ENCODE assay signal across 24 mouse cellular contexts in genomic region chr4:138292028-138292427, GRCm38 (mm10). TPM values are rescaled to one million over a fixed set of nuclear protein-coding genes. Genes with fewer than 3 reads are reported as not detected.
DNase-seq lines count a peak whose midpoint lies in the region; ATAC-seq and TF ChIP-seq lines count a peak whose summit lies in the region.
"Had no signal": no experiment of that assay in that cellular context is flagged by ENCODE, and none has a peak within 500 bp of the region (broad histone marks: within the 10 kb centered on the region; RNA-seq: fewer than 3 reads in every experiment).

No protein-coding gene starts in this region.

- no peaks in the 10 kb centered on the region for H3K36me3 ChIP-seq in heart, embryonic 13.5 days
- H3K36me3 ChIP-seq in heart, adult 2 months (ENCODE audit: control insufficient read depth, insufficient read depth, low read length), result no peaks in the 10 kb centered on the region
- no peaks in the 10 kb centered on the region for H3K36me3 ChIP-seq in kidney, embryonic 14.5 days (ENCODE audit: control insufficient read depth, insufficient read depth, low read length)
- no peaks in the 10 kb centered on the region for H3K36me3 ChIP-seq in neural tube, embryonic 15.5 days
- H3K36me3 ChIP-seq: forebrain, embryonic 10.5 days; G1E; heart, embryonic 12.5 days had no signal

- no peak for TF ChIP-seq EP300 in heart, adult 2 months (IDR thresholded peaks at IDR 0.05; ENCODE audit: insufficient read depth, low read depth, low read length)

- no peak overlapping the region for H3K4me3 ChIP-seq in heart, embryonic 13.5 days
- no peak overlapping the region for H3K4me3 ChIP-seq in heart, adult 2 months
- H3K4me3 ChIP-seq in kidney, embryonic 14.5 days (ENCODE audit: low read length), result no peak overlapping the region
- H3K4me3 ChIP-seq in neural tube, embryonic 15.5 days (replicated peaks), result no peak overlapping the region
- H3K4me3 ChIP-seq: forebrain, embryonic 10.5 days; forebrain, embryonic 13.5 days; heart, embryonic 12.5 days had no signal

- no peak overlapping the region for H3K9ac ChIP-seq in heart, embryonic 13.5 days
- H3K9ac ChIP-seq in heart, adult 2 months (ENCODE audit: low read depth, low read length), result no peak overlapping the region
- H3K9ac ChIP-seq in kidney, embryonic 14.5 days (ENCODE audit: low read depth, low read length), result no peak overlapping the region
- no peak overlapping the region for H3K9ac ChIP-seq in neural tube, embryonic 15.5 days (replicated peaks)
- H3K9ac ChIP-seq: forebrain, embryonic 13.5 days; heart, embryonic 12.5 days had no signal

- TF ChIP-seq CTCF in heart, adult 2 months (IDR thresholded peaks at IDR 0.05), result no peak

- no peak overlapping the region for H3K4me2 ChIP-seq in heart, embryonic 13.5 days
- H3K4me2 ChIP-seq in kidney, embryonic 14.5 days (replicated peaks; ENCODE audit: low read depth, low read length), result no peak overlapping the region
- H3K4me2 ChIP-seq in neural tube, embryonic 15.5 days, result no peak overlapping the region
- H3K4me2 ChIP-seq: forebrain, embryonic 13.5 days; heart, embryonic 12.5 days had no signal

- peaks cover 26% of the 10 kb centered on the region for H3K27me3 ChIP-seq in heart, embryonic 13.5 days (replicated peaks)
- H3K27me3 ChIP-seq in heart, adult 2 months (ENCODE audit: control insufficient read depth, insufficient read depth, low read length), result no peaks in the 10 kb centered on the region
- H3K27me3 ChIP-seq in kidney, embryonic 14.5 days (ENCODE audit: control insufficient read depth, insufficient read depth, low read length), result no peaks in the 10 kb centered on the region
- no peaks in the 10 kb centered on the region for H3K27me3 ChIP-seq in neural tube, embryonic 15.5 days (replicated peaks)
- H3K27me3 ChIP-seq: Patski had no signal

- H3K4me1 ChIP-seq in heart, embryonic 13.5 days, result no peaks in the 10 kb centered on the region
- H3K4me1 ChIP-seq in heart, adult 2 months (ENCODE audit: control insufficient read depth, insufficient read depth, low read length), result no peaks in the 10 kb centered on the region
- no peaks in the 10 kb centered on the region for H3K4me1 ChIP-seq in kidney, embryonic 14.5 days (ENCODE audit: control insufficient read depth, insufficient read depth, low read length)
- H3K4me1 ChIP-seq in neural tube, embryonic 15.5 days, result peaks cover 11% of the 10 kb centered on the region
- H3K4me1 ChIP-seq: forebrain, embryonic 10.5 days; forebrain, embryonic 13.5 days; heart, embryonic 12.5 days had no signal

- H3K27ac ChIP-seq in heart, embryonic 13.5 days (replicated peaks), result 0 out of 2 replicates have a peak overlapping the region, but pooled peaks have one; percentile 28
- H3K27ac ChIP-seq in heart, adult 2 months, result no peak overlapping the region
- 0 out of 2 replicates have a peak overlapping the region, but pooled peaks have one; percentile 18 for H3K27ac ChIP-seq in kidney, embryonic 14.5 days (ENCODE audit: low read depth, low read length)
- H3K27ac ChIP-seq in neural tube, embryonic 15.5 days (replicated peaks), result peak overlapping the region; percentile 45; the same call in 1 of the 2 replicates
- H3K27ac ChIP-seq: forebrain, embryonic 10.5 days; forebrain, embryonic 13.5 days had no signal

- intact Hi-C loops in heart, adult 2 months (cut with DNase I), result no loop called here

- H3K79me2 ChIP-seq in heart, adult 2 months (replicated peaks; ENCODE audit: control insufficient read depth, insufficient read depth, low read length), result no peaks in the 10 kb centered on the region

- no peak for ATAC-seq in heart, embryonic 13.5 days (ENCODE audit: extremely low read depth, insufficient number of reproducible peaks, low FRiP score, low TSS enrichment)
- ATAC-seq in kidney, embryonic 14.5 days (ENCODE audit: low FRiP score, low TSS enrichment), result no peak
- no peak for ATAC-seq in neural tube, embryonic 15.5 days (ENCODE audit: low FRiP score)
- ATAC-seq: forebrain, embryonic 13.5 days; forebrain, embryonic 16.5 days; hindbrain, embryonic 16.5 days; Patski had no signal

- whole genome bisulfite sequencing in heart, embryonic 13.5 days, result 84% methylated on average over 13 of the region's 13 CpGs
- 78% methylated on average over 13 of the region's 13 CpGs for WGBS in heart, adult 2 months
- WGBS in kidney, embryonic 14.5 days, result 85% methylated on average over 13 of the region's 13 CpGs
- 91% methylated on average over 13 of the region's 13 CpGs for WGBS in neural tube, embryonic 15.5 days

- no peak for TF ChIP-seq POLR2A in heart, adult 2 months (IDR thresholded peaks at IDR 0.05; ENCODE audit: insufficient read depth, low read depth, low read length)

- H3K9me3 ChIP-seq in heart, embryonic 13.5 days, result no peaks in the 10 kb centered on the region
- no peaks in the 10 kb centered on the region for H3K9me3 ChIP-seq in kidney, embryonic 14.5 days (ENCODE audit: control insufficient read depth, low read length)
- H3K9me3 ChIP-seq in neural tube, embryonic 15.5 days (replicated peaks), result no peaks in the 10 kb centered on the region
- H3K9me3 ChIP-seq: forebrain, embryonic 10.5 days; forebrain, embryonic 13.5 days; G1E had no signal

- DNase-seq in heart, adult 2 months, result no peak
- DNase-seq in kidney, adult 8-10 months, result no peak
- DNase-seq in neural tube, embryonic 10.5 days (ENCODE audit: extremely low spot score, low spot score), result no peak
- DNase-seq in lung, postnatal 25 days (ENCODE audit: low spot score), result no peak
- DNase-seq: adrenal gland, postnatal 10 days; adrenal gland, postnatal 36 days; B cell, adult 2 months; cerebellum, adult 18-20 months; cerebellum, adult 9-10 months; cerebellum, postnatal 14 days; gastrocnemius, postnatal 10 days; gastrocnemius, postnatal 36 days; heart, postnatal 14 days had no signal

RNA-seq across cellular contexts. Expression of gene Ddost, which starts 12.5 kb away (rescaled TPM):
- 291 and 314 TPM in 2 replicates for polyA plus RNA-seq in heart, embryonic 13.5 days (2015; fragmentation: Nextera tagmentation; extraction: Ambion mirVana)
- 10 to 100 TPM; 63.2 to 68.9 TPM for total RNA-seq in heart, adult 2 months (2021)
- polyA plus RNA-seq in heart, adult 2 months (2012; rRNA removed), result 84.4 and 96.9 TPM in 2 replicates
- 299 and 332 TPM in 2 replicates for polyA plus RNA-seq in kidney, embryonic 14.5 days (2014; fragmentation: Nextera tagmentation; extraction: Ambion mirVana)
- polyA plus RNA-seq in neural tube, embryonic 15.5 days (2015; fragmentation: Nextera tagmentation; extraction: Ambion mirVana), result 217 and 246 TPM in 2 replicates

RNA-seq across cellular contexts. Expression of gene Pink1, which starts 34.1 kb away (rescaled TPM):
- polyA plus RNA-seq in heart, embryonic 13.5 days (2015; fragmentation: Nextera tagmentation; extraction: Ambion mirVana), result 67.0 and 69.5 TPM in 2 replicates
- total RNA-seq in heart, adult 2 months (2021), result 100 to 1,000 TPM; 719 to 844 TPM
- 423 and 554 TPM in 2 replicates for polyA plus RNA-seq in heart, adult 2 months (2012; rRNA removed)
- 25.7 and 27.1 TPM in 2 replicates for polyA plus RNA-seq in kidney, embryonic 14.5 days (2014; fragmentation: Nextera tagmentation; extraction: Ambion mirVana)
- polyA plus RNA-seq in neural tube, embryonic 15.5 days (2015; fragmentation: Nextera tagmentation; extraction: Ambion mirVana), result 87.9 and 103 TPM in 2 replicates

RNA-seq across cellular contexts. Expression of gene Kif17, which starts 41.8 kb away (rescaled TPM):
- polyA plus RNA-seq in heart, embryonic 13.5 days (2015; fragmentation: Nextera tagmentation; extraction: Ambion mirVana), result 0.76 and 0.79 TPM in 2 replicates
- total RNA-seq in heart, adult 2 months (2021), result under 1 TPM in 1 of 2 experiments, not detected in 1; 0.18 TPM
- polyA plus RNA-seq in heart, adult 2 months (2012; rRNA removed), result 0.29 and 0.55 TPM in 2 replicates
- 0.81 and 0.99 TPM in 2 replicates for polyA plus RNA-seq in kidney, embryonic 14.5 days (2014; fragmentation: Nextera tagmentation; extraction: Ambion mirVana)
- polyA plus RNA-seq in neural tube, embryonic 15.5 days (2015; fragmentation: Nextera tagmentation; extraction: Ambion mirVana), result 5.0 and 5.2 TPM in 2 replicates
- total RNA-seq: gastrocnemius, adult 18-20 months; gastrocnemius, postnatal 36 days had no signal

RNA-seq across cellular contexts. Expression of gene Sh2d5, which starts 41.8 kb away (rescaled TPM):
- polyA plus RNA-seq in heart, embryonic 13.5 days (2015; fragmentation: Nextera tagmentation; extraction: Ambion mirVana), result 0.31 and 0.37 TPM in 2 replicates
- not detected for total RNA-seq in heart, adult 2 months (2021)
- polyA plus RNA-seq in heart, adult 2 months (2012; rRNA removed), result 0.16 and 0.20 TPM in 2 replicates
- 0.47 and 0.60 TPM in 2 replicates for polyA plus RNA-seq in kidney, embryonic 14.5 days (2014; fragmentation: Nextera tagmentation; extraction: Ambion mirVana)
- polyA plus RNA-seq in neural tube, embryonic 15.5 days (2015; fragmentation: Nextera tagmentation; extraction: Ambion mirVana), result 17.0 and 19.9 TPM in 2 replicates
